Mouse (Mus musculus) gastrocnemius, postnatal 10 days (tissue): ENCODE measurements around the gene Polr1d. TPM values are rescaled to one million over a fixed set of nuclear protein-coding genes. Genes with fewer than 3 reads are reported as not detected.

ENCODE experiments used
- DNase-seq: peaks from one replicate; pipeline ENCODE4 v3.0.0; 2021; ENCODE audit warnings: mixed read lengths
- total RNA-seq, 2 experiments: library from RNA; stranded (reverse); gene quantifications; 2 replicates each; pipeline ENCODE4 v1.2.3; 2021

Polr1d gene
- total RNA-seq, 2 experiments from 2014 or later = 103 to 116 TPM

DNA sequence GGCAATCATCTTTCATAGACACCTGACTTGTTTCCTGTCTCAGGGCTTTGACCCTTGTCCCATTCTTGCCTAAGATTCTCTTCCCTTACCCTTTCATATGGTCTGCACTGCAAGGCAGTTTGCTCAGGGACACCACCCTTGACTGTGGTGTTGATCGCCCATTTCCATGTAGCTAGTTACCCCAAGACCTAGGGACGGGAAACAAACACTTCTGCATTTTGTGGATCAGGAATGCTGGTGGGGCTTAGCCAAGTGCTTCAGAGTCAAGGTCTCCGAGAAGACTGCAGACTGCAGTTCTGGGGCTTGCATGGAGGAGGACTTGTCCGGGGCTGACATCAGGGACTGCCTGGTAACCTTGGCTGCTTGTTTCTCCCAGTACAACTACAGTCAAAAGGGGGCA is 10.0 kb downstream of the Polr1d start:
- DNase-seq = no peak

DNA sequence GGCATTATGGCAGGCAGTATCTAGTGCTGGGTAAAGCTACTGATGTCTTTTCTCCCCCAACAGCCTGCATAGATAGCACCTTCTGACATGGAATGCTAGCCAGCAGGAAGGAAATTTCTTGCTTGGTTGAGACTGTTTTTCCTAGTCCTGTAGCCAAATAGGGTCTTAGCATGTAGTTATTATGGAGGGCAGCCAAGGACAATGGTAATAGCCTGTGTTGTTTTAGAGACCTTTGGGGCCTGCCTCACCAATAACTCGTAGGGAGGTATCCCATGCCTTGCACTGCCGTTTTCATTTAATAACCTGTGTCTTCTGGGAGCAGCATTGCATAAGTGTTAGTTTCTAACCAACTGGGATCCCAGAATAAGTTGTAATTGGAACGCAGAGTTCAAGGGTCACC is 13.0 kb downstream of the Polr1d start:
- no peak for DNase-seq

DNA sequence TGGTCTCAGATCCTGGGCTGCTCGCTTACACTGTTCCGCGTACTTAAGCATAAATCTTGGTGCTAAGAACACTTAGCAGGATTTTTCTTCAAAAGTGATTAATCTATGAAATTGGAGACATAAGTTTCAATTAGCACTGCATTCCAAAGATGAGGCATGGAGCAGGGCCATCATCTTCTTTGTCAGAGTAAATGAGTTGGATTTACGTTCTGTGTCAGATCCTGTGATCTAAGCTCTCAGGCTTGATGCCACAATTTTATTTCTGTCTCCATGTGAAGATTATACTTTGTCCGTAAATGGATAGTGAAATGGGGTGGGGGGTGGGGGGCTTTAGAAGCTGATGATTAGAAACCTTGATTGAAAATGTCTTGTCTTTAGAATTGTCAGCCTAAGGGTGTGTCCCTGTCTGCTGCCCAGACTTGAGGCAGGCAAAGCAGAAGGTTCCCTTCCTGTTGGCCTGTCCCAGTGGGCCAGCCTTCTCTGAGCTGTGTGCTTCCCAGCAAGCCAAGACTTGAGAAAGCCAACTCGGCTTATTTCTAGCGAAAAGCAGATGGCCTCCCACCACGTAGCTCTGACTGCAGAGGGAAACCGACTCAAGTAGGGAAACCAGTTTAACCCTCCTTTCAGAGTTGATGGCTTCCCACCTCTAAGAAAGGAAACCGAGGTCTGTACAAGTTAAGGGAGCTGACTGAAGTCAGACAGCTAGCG is 13.6 kb downstream of the Polr1d start:
- DNase-seq = no peak

DNA sequence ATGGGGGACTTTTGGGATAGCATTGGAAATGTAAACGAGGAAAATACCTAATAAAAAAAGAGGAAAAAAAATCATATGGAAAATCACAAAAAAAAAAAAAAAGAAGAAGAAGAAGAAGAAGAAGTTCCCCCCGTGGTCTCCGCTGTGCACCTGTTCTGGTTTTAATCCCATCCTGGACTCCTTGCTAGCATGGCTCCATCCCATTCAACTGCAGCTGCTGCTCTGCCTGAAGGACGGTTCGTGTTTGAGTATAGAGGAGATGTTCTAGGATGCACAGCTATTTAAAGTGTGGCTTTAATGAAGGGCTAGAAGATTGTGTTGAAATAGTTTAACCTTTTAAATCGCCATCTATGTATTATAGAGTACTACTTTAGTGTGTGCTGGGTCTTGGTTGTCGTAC is 15.6 kb downstream of the Polr1d start:
- DNase-seq = no peak

DNA sequence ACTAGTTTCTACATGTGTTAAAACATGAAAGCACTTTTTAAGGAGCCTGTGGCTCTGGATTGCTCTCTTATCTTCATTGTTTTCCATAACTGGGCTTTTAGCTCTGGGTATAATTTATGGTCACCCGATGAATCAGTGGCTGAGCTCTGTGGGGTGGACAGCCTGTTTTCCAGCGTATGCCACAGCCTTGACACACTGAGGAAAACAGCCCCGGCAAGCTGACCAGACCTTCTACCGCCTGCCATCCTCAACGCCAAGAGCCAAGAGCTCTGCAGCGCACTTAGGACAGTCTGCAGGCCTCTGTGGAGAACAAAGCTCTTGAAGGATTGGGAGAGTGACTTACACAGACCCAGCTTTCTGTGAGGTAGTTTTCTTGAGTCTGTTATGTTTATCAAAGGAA is 17.4 kb downstream of the Polr1d start:
- no peak for DNase-seq

DNA sequence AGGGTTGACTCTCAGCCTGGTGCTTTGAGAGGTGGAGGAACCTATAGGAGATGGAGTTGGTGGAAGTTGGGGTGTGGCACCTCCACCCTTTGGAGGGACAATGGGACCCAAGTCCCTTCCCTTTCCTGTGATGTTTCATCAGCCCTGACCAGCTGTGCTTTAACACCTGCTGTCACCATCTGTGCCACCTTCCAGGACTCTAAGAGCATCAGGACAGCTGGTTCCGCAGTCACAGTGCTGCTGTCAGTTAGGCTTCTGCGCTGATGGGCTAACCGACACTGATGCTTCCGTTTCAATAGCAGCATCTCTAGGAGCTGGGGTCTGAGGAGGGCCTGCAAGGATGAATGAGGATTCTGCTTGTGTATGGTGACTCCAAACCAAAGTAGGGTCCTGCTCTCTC is 19.7 kb downstream of the Polr1d start:
- DNase-seq = no peak

DNA sequence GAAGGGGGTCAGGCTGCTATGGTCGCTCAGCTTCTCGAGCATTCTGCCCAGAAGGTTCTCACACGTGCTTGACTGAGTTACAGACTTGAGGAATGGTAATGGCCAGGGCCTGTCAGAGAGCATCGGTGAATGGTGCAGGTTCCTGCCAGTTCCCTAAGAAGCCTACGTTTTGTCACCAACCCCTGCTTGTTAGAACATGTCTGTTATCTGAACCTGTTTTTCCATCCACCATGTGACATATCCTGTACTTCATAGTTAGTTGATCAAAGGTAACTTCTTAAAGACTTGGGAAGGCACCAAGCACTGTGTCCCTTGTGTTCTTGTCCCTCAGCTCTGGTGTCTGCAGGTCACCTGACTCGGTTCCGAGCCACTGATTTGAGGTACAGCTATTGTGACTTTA is 21.8 kb downstream of the Polr1d start:
- DNase-seq = no peak

DNA sequence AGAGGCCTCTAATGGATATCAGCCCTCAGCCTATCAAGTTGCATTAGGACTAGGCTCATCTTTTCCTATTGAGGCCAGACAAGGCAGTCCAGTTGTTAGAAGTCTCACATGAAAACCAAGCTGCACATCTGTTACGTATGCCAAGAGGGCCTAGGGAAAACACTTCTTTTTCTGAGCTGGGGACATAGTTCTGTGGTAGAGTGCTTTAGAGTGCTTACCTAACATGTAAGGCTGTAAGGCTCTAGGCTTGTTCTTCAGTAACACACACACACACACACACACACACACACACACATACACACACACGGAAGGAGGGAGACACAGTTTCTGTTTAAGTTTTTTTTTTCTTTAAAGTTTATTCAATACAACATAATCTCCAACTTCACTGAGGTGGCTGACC is 23.3 kb downstream of the Polr1d start:
- DNase-seq = no peak

DNA sequence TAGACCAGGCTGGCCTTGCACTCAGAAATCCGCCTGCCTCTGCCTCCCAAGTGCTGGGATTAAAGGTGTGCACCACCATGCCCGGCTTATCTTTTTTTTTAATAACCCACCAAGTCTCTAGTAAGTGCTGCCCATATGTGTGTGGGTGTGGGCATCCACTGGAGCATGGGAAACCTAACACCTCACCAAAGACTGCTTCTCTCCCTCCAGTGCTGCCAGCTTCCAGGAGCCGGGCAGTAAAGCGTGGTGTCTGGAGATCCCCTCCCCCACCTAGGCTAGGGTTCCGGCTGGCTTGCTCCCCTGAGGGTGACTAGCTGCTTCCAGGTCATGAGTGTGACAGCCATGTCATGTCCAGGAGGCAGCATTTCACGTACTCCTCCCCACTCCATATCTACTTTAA is 25.4 kb downstream of the Polr1d start:
- DNase-seq = no peak

DNA sequence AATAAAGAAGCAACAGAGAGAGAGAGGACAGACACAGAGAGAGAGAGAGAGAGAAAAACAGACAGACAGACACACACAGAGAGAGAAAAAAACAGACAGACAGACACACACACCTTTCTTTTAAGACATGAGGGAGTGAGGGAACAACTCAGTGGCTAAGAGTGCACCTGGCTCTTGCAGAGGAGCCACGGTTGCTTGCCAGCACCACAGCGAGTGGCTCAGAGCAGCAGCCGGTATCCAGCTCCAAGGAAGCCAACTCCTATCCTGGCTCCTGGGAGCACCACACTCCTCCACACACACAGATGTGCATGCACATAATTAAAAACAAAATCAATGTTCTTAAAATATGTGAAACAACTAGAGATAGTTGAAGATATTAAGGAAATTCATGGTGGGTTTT is 30.4 kb downstream of the Polr1d start:
- no peak for DNase-seq

DNA sequence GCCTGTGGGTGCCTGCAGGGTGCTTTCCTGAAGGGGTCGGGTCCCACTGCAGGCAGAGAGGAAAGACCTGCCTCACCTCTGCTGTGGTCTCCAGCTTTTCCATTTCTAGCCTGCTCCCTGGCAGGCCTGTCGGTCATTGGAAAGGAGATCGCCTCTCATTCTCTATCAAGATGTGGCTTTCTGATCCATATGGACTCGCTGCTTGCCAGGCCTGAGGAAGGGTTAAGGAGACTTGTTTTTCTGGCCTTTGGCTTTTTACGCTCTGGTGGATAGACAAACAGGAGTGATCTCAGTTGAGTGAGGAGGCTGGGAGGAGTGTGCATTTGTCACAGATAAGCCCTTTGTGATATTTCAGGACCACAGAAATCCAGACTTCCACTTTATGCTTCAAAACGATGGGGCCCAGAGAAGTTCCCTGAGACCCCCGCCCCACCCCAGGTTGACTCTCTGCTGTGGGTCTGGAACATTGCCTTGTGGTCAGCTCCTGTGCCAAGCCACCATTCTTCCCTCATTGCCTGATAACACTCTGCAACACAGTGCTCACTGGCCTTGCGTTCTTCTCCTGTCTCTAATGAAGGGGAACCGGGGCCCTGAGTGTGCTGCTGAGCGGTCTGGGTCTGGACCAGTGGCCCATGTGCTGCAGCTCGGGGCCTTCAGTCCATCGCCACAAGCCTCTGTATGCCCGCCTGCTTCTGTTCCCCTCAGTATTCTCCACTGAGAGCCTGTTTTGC is 32.2 kb downstream of the Polr1d start:
- no peak for DNase-seq

DNA sequence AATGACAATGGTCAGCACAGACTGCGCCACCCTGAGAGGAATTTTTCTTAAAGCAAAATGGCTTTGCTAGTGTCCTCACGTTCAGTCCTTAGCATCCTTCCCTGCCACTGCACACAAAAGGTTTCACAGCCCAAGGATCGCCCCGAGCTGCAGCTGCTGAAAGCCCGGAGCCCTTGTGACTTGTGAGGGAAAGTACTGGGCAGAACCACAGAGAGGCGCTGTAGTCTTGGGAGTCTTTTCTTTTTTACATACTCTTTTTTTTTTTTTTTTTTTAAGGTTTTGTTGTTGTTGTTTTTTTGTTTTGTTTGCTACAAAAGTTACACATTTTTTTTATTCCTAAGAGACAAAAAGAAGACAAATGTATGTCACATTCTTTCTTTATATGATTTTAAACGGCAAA is 37.9 kb downstream of the Polr1d start:
- no peak for DNase-seq

DNA sequence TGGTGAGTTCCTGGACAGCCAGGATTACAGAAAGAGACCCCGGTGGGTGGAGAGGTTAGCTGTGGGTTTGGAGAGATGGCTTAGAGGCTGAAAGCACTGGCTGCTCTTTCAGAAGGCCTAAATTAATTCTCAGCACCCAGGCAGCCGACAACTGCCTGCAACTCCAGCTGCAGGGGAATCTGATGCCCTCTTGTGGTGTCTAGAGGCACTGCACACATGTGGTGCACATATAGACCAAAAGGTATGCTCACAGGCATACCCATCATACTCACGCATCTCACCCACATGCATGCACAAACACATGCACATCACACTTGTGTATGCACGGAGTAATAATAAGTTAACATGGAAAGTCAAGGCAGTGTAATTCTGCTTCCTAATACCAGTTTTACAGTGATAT is 38.8 kb downstream of the Polr1d start:
- DNase-seq = no peak

DNA sequence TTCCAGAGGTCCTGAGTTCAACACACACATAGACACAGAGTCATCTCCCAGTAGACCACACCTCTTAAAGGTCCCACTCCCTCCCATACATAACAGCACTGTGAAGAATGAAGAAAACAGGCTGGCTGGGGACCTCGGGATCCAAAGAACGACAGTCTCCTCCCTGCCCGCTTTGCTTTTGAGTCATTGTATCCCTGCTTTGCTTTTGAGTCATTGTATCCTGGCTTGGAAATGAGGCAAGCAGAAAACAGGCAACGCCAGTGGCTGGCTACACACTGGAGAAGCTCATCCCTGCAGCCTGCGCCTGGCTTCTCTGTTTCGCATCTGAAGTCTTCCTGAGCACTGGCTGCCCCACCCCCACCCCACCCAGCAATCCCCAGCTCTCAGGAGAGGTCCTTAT is 40.2 kb downstream of the Polr1d start:
- no peak for DNase-seq

DNA sequence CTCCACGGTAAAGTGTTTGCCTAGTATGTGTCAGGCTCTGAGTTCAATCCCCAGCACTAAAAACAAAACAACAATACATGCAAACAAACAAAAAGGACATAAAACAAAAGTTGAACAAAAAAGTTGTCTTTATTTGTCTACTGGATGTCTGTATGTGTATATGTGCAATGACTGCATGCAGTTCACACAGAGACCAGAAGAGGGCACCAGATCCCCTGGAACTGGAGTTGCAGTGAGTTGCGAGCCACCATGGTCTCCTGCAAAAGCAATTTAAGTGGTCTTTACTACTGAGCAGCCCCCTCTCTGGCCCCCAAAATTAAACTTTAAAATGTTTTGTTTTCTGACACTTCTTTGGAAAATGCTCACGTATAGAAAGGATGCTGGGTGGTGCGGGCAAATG is 44.3 kb downstream of the Polr1d start:
- no peak for DNase-seq

DNA sequence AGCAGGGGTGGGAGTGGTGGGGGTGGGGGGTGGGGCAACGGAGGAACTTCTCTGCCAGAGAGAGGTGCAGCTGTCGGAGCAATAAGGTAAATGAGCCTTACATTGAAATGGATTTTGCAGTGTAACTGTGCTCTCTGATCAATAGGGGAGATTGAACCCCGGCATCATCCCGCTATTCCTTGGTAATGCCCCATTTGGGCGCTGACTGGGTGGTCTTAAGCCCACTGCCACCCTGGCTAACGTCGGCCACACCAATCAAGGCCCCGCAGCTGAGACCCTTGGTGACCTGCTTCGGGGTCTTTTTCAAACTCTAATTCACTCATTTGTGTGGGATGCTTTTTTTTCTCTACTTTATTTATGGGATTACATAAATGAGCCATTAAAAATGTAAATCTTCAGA is 47.9 kb downstream of the Polr1d start:
- no peak for DNase-seq

DNA sequence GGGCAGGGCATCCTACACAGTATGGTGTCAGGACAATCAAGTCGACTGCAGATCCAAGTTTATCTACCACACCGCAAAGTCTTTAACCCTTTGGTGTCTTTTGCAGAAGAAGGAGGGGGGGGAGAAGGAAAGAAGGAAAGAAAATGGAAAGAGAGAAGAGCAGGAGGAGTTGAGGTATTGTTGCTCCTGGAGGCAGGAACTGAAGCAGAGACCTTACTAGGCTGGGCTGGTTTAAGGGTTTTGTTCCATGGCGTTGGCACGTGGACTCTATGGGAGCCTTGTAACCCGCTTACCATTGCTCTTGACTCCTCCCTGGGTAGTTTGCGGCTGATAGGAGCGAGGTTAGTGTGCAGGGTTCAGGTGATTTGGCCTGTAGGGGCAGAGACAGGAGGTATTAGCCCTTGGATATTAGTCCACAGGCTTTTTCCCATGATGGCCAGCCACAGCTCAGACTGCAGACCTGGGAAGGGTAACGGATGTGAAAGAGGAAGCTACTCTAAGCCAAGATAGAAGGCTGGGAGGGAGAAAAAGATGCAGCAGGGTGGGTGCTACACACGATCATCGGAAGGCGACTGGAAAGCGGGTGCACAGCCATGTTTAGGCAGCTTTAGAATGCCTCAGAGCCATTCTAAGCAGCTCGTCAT is 48.8 kb downstream of the Polr1d start:
- no peak for DNase-seq

DNA sequence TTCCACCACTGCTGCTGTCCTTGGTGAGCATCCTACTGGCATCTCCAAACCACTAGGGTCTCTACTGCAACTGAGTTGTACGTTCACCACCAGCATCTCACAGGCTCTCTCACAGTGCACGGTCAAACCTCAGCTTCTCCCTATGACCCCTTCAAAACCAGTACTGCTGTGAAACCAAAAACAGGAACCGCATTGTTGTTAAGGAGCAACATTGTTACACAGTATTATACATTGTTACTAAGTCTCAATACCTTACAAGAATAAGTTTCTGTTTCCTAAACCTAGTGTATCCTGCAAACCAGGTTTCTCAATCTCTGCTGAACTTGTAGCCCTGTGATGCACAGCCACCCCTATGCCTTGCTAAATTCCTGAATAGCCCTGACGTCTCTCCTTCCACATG is 51.0 kb downstream of the Polr1d start:
- no peak for DNase-seq

DNA sequence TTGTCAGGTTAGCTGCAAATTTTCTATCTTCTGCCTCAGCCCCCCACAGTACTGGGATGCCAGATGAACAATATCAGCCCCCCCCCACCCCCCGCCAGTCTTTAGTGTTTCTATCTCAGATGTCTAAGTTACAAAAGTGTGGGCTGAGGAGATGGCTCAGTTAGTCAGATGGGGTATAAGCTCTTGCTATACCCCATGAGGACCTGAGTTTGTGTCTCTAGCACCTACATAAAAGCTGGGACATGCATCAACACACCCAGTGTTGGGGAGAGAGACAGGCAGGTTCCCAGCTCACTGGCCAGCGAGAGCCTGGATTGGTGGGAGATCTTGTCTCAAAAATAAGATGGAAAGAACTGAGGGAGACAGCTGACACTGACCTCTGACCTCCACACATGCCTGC is 52.6 kb downstream of the Polr1d start:
- no peak for DNase-seq

DNA sequence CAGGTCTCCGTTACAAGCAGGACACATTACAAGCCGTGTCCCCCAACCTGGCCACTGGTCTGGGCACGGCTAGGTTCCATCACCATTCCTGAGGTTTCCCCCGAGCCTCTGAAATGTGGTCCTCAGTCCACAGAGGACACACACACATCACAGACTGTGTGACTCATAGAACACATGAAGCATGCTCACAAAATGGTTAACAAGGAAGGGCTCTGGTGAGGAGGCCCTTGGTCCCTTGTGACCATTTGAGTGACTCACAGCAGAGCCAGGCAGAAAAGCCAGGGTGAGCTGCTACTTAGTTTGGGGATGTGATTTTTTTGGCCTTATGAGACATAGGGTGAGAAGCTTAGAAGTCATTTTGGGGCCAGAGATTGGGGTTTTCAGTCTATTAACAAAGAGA is 55.1 kb downstream of the Polr1d start:
- DNase-seq = no peak

DNA sequence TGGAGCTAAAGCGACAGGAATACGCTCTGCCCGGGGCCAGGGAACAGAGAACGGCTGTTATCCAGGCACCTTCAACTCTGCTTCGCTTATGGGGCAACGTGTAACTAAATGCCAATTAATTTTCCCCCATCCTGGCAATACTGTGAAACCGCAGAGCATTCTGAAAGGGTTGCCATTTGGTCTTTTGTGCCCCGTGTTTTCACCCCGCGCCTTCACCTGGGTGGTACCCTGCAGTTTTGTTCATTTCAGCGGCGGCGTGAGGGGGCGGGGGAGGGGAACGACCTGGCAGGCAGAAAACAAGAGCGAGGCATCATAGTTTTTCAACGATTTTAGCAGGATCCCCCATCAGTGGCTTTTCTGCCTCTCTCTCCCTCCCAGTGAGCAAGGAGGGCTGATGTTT is 56.8 kb downstream of the Polr1d start:
- DNase-seq = no peak

DNA sequence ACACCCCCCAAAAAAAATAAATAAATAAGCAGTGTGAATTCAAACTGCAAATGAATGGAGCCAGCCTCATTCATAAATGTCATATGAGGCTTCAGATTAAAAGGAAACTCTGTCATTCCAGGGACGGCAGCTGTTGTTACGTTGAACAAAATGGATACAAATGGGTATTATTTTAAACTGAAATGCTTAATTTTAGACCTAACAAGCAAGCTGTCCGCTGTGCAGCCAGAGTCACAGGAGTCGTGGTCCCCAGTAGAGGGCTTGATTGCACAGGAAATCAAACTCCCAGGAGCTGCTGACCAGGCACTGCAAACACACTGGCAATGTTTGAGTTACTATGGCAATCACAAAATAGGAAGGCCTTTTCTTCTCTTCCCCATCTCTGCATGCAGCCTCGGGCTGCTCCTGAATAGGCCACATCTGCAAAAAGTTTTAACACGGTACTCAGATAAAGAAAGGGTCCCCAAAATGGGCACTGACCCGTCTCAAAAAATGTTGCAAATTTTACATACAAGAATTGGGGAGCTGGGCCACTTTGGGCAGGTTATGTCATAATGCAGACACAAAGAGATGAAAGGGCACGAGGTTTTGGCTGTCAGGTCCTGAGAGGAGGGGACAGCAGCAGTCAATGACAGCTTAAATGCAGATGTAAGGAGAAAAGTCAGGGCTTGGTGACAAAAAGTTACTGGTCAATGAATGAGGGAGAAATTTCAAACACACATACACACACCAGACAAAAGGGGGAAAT is 57.7 kb downstream of the Polr1d start:
- no peak for DNase-seq

DNA sequence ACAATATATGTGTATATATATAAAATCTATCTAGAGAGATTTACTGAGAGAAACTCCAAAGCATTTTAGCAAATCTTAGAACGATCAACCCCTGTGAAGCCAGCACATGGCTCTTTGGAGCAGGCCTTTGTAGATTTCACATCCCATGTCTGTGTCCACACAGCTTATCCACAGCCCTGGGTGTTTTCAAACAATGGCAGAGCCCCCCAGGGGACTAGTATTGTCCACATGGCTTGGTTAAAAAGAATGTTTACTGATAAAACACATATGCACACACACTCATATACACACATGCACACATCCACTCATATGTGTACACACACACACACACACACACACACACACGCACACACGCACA is 58.2 kb downstream of the Polr1d start:
- no peak for DNase-seq
